Mouse (Mus musculus) bone marrow, adult 2 months (tissue): ENCODE measurements around the gene Aqp11.

Experiments
- CTCF ChIP-seq: fragments of 200-500 bp; IDR thresholded peaks from 2 replicates; pipeline ENCODE4 v1.5.1; 2011; ENCODE audit warnings: low read length, control low read depth; ENCODE audit not compliant: control insufficient read depth, insufficient read depth
- POLR2A ChIP-seq: fragments of 200-500 bp; IDR thresholded peaks from 2 replicates; pipeline ENCODE4 v1.6.1; 2011; ENCODE audit warnings: low read depth, mild to moderate bottlenecking, control low read depth, low read length, borderline replicate concordance; ENCODE audit not compliant: control insufficient read depth

DNA sequence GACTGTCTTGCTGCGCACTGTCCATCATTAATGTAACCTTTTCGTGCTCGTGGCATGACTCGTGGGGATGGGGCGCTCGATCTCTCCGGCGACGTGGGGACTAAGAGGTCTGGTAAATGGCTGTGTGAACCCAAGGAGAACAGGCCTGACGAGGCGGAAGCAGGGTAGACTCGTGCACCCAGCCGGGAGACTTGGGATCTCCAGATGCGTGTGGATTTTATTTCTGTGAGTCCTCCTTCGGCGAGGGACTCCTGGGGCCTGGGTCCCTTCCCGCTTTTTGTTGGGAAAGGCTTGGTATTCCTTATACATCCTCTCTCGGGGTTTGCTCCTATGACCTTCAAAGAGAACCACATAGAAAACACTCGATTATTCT is 42.0 kb downstream of the Aqp11 start:
- TF ChIP-seq POLR2A (no peak), CTCF (no peak)
